Mouse (Mus musculus) CH12.LX (cell line): ENCODE results near the gene Pdss2. TPM values are rescaled to one million over a fixed set of nuclear protein-coding genes. Genes with fewer than 3 reads are reported as not detected.
A peak's percentile ranks its signal among the peaks of the same experiment; 100 is the strongest.

Experiments used
- DNase-seq: peaks from one replicate; pipeline ENCODE4 v3.0.0-alpha.2; 2013; ENCODE audit errors: extremely low read depth
- H3K27ac ChIP-seq: 2 replicates; pipeline ENCODE4 v1.5.1; 2012; ENCODE audit warnings: low read depth, mild to moderate bottlenecking, control low read depth, moderate library complexity; ENCODE audit not compliant: insufficient read depth
- H3K27me3 ChIP-seq: replicated peaks from 2 replicates; pipeline ENCODE3; 2012; ENCODE audit warnings: inconsistent platforms
- H3K36me3 ChIP-seq, 2 experiments: replicated peaks in 1 of 2; 2 replicates each; pipeline versions ENCODE3 to v1.6.1; 2012; ENCODE audit warnings: inconsistent platforms in 1 of 2, low read length in 1 of 2, mild to moderate bottlenecking in 1 of 2, mixed read lengths in 1 of 2, moderate library complexity in 1 of 2; ENCODE audit not compliant: control insufficient read depth in 1 of 2, insufficient read depth in 1 of 2
- H3K4me1 ChIP-seq, 2 experiments: 2 replicates each; pipeline ENCODE4 v1.6.1; 2012; ENCODE audit warnings: inconsistent platforms in 1 of 2, moderate library complexity in 1 of 2; ENCODE audit not compliant: insufficient read depth in 2 of 2, control insufficient read depth in 1 of 2
- H3K4me2 ChIP-seq: 2 replicates; pipeline ENCODE4 v1.6.1; 2012; ENCODE audit warnings: low read depth, mild to moderate bottlenecking, control low read depth; ENCODE audit not compliant: poor library complexity, insufficient read depth, severe bottlenecking
- H3K4me3 ChIP-seq, 3 experiments: fragments of 150-350 bp in 1 of 3; sonication (generic) in 1 of 3; replicated peaks in 1 of 3; 2 replicates each; pipeline versions ENCODE3 to v1.5.1; 2011 to 2012; ENCODE audit warnings: low read depth in 2 of 3, low read length in 2 of 3, mild to moderate bottlenecking in 2 of 3, moderate library complexity in 2 of 3, control low read depth in 1 of 3, improper control_type of control experiment in 1 of 3, inconsistent platforms in 1 of 3, mixed read lengths in 1 of 3; ENCODE audit not compliant: poor library complexity in 1 of 3
- H3K79me2 ChIP-seq: replicated peaks from 2 replicates; pipeline ENCODE4 v1.6.1; 2012; ENCODE audit warnings: mild to moderate bottlenecking, moderate library complexity; ENCODE audit not compliant: control insufficient read depth, poor library complexity, insufficient read depth, severe bottlenecking; ENCODE audit errors: extremely low read depth
- H3K9ac ChIP-seq: 2 replicates; pipeline ENCODE4 v1.6.1; 2012; ENCODE audit warnings: low read depth, mild to moderate bottlenecking, control low read depth, moderate library complexity; ENCODE audit not compliant: insufficient read depth
- H3K9me3 ChIP-seq: replicated peaks from 2 replicates; pipeline ENCODE3; 2012; ENCODE audit warnings: low read length, inconsistent platforms, mixed read lengths
- BHLHE40 ChIP-seq: IDR thresholded peaks from 2 replicates; pipeline ENCODE4 v1.6.1; 2011; ENCODE audit warnings: mild to moderate bottlenecking, low read depth, low read length, improper control_type of control experiment
- CHD1 ChIP-seq: IDR thresholded peaks from 2 replicates; pipeline ENCODE4 v1.6.1; 2012; ENCODE audit warnings: low read depth, low read length, improper control_type of control experiment, inconsistent platforms
- CHD2 ChIP-seq: IDR thresholded peaks from 2 replicates; pipeline ENCODE4 v1.6.1; 2011; ENCODE audit warnings: low read length, improper control_type of control experiment
- CTCF ChIP-seq, 2 experiments: IDR thresholded peaks in 1 of 2; conservative IDR thresholded peaks in 1 of 2; 2 replicates each; pipeline ENCODE4 v1.5.1; 2011 to 2012; ENCODE audit warnings: low read depth in 2 of 2, low read length in 2 of 2, improper control_type of control experiment in 1 of 2, inconsistent platforms in 1 of 2, mild to moderate bottlenecking in 1 of 2, moderate library complexity in 1 of 2
- E2F4 ChIP-seq: IDR thresholded peaks from 2 replicates; pipeline ENCODE4 v1.6.1; 2011; ENCODE audit warnings: low read depth, low read length, improper control_type of control experiment; ENCODE audit not compliant: insufficient replicate concordance
- ELF1 ChIP-seq: IDR thresholded peaks from 2 replicates; pipeline ENCODE4 v1.6.1; 2014; ENCODE audit warnings: low read depth, mild to moderate bottlenecking, inconsistent platforms, low read length, improper control_type of control experiment
- EP300 ChIP-seq: IDR thresholded peaks from 2 replicates; pipeline ENCODE4 v1.6.1; 2011; ENCODE audit warnings: low read length, improper control_type of control experiment
- ETS1 ChIP-seq: conservative IDR thresholded peaks from 2 replicates; pipeline ENCODE4 v1.6.1; 2012; ENCODE audit warnings: low read depth, mild to moderate bottlenecking, inconsistent platforms, low read length, improper control_type of control experiment, moderate library complexity
- GABPA ChIP-seq: IDR thresholded peaks from 2 replicates; pipeline ENCODE4 v1.6.1; 2012; ENCODE audit warnings: low read depth, low read length, improper control_type of control experiment, inconsistent platforms; ENCODE audit not compliant: insufficient replicate concordance
- HCFC1 ChIP-seq: IDR thresholded peaks from 2 replicates; pipeline ENCODE4 v1.6.1; 2012; ENCODE audit warnings: low read depth, mild to moderate bottlenecking, inconsistent platforms, low read length, improper control_type of control experiment
- IRF4 ChIP-seq: IDR thresholded peaks from 2 replicates; pipeline ENCODE4 v1.6.1; 2014; ENCODE audit warnings: low read depth, mild to moderate bottlenecking, inconsistent platforms, low read length, improper control_type of control experiment
- JUN ChIP-seq: IDR thresholded peaks from 2 replicates; pipeline ENCODE4 v1.6.1; 2011; ENCODE audit warnings: low read depth, mild to moderate bottlenecking, low read length, improper control_type of control experiment, moderate library complexity; ENCODE audit not compliant: insufficient read depth
- JUND ChIP-seq: conservative IDR thresholded peaks from 2 replicates; pipeline ENCODE4 v1.6.1; 2011; ENCODE audit warnings: low read depth, low read length, improper control_type of control experiment
- KAT2A ChIP-seq: IDR thresholded peaks from 2 replicates; pipeline ENCODE4 v1.6.1; 2012; ENCODE audit warnings: low read length, improper control_type of control experiment, inconsistent platforms; ENCODE audit not compliant: insufficient replicate concordance
- MAFK ChIP-seq: IDR thresholded peaks from 2 replicates; pipeline ENCODE4 v1.6.1; 2011; ENCODE audit warnings: low read length, improper control_type of control experiment; ENCODE audit not compliant: insufficient replicate concordance
- MAX ChIP-seq: IDR thresholded peaks from 2 replicates; pipeline ENCODE4 v1.6.1; 2011; ENCODE audit warnings: low read length, improper control_type of control experiment
- MAZ ChIP-seq: IDR thresholded peaks from 2 replicates; pipeline ENCODE4 v1.6.1; 2012; ENCODE audit warnings: low read depth, mild to moderate bottlenecking, inconsistent platforms, low read length, improper control_type of control experiment, moderate library complexity
- MEF2A ChIP-seq: IDR thresholded peaks from 2 replicates; pipeline ENCODE4 v1.6.1; 2014; ENCODE audit warnings: low read depth, mild to moderate bottlenecking, inconsistent platforms, low read length, improper control_type of control experiment, borderline replicate concordance
- MXI1 ChIP-seq: IDR thresholded peaks from 2 replicates; pipeline ENCODE4 v1.6.1; 2011; ENCODE audit warnings: mild to moderate bottlenecking, low read depth, low read length, improper control_type of control experiment
- MYC ChIP-seq: IDR thresholded peaks from 2 replicates; pipeline ENCODE4 v1.6.1; 2011; ENCODE audit warnings: low read depth, mild to moderate bottlenecking, improper control_type of control experiment, low read length
- NELFE ChIP-seq: IDR thresholded peaks from 2 replicates; pipeline ENCODE4 v1.6.1; 2011; ENCODE audit warnings: low read depth, low read length, improper control_type of control experiment
- NRF1 ChIP-seq: IDR thresholded peaks from 2 replicates; pipeline ENCODE4 v1.6.1; 2014; ENCODE audit warnings: low read depth, mild to moderate bottlenecking, inconsistent platforms, low read length, improper control_type of control experiment, moderate library complexity
- PAX5 ChIP-seq: IDR thresholded peaks from 2 replicates; pipeline ENCODE4 v1.6.1; 2012; ENCODE audit warnings: low read length, inconsistent platforms, mixed read lengths
- POLR2A ChIP-seq: IDR thresholded peaks from 2 replicates; pipeline ENCODE4 v1.6.1; 2011; ENCODE audit warnings: low read depth, mild to moderate bottlenecking, improper control_type of control experiment, low read length
- POLR2AphosphoS2 ChIP-seq: IDR thresholded peaks from 2 replicates; pipeline ENCODE4 v1.6.1; 2011; ENCODE audit warnings: low read depth, low read length, improper control_type of control experiment
- RAD21 ChIP-seq: IDR thresholded peaks from 2 replicates; pipeline ENCODE4 v1.6.1; 2011; ENCODE audit warnings: low read depth, mild to moderate bottlenecking, low read length, improper control_type of control experiment, moderate library complexity
- RCOR1 ChIP-seq: conservative IDR thresholded peaks from 2 replicates; pipeline ENCODE4 v1.6.1; 2012; ENCODE audit warnings: low read depth, mild to moderate bottlenecking, inconsistent platforms, low read length, improper control_type of control experiment
- SIN3A ChIP-seq: IDR thresholded peaks from 2 replicates; pipeline ENCODE4 v1.6.1; 2012; ENCODE audit warnings: low read length, improper control_type of control experiment, inconsistent platforms
- SMC3 ChIP-seq: IDR thresholded peaks from 2 replicates; pipeline ENCODE4 v1.6.1; 2011; ENCODE audit warnings: low read depth, low read length, improper control_type of control experiment
- TBP ChIP-seq: conservative IDR thresholded peaks from 2 replicates; pipeline ENCODE4 v1.6.1; 2011; ENCODE audit warnings: low read depth, low read length, improper control_type of control experiment
- TCF12 ChIP-seq: IDR thresholded peaks from 2 replicates; pipeline ENCODE4 v1.6.1; 2014; ENCODE audit warnings: low read depth, mild to moderate bottlenecking, inconsistent platforms, low read length, improper control_type of control experiment
- UBTF ChIP-seq: IDR thresholded peaks from 2 replicates; pipeline ENCODE4 v1.6.1; 2012; ENCODE audit warnings: low read depth, mild to moderate bottlenecking, inconsistent platforms, low read length, improper control_type of control experiment, moderate library complexity
- USF1 ChIP-seq: IDR thresholded peaks from 2 replicates; pipeline ENCODE4 v1.6.1; 2014; ENCODE audit warnings: low read depth, mild to moderate bottlenecking, inconsistent platforms, low read length, improper control_type of control experiment
- USF2 ChIP-seq: conservative IDR thresholded peaks from 2 replicates; pipeline ENCODE4 v1.6.1; 2011; ENCODE audit warnings: low read depth, low read length, improper control_type of control experiment
- ZC3H11A ChIP-seq: IDR thresholded peaks from 2 replicates; pipeline ENCODE4 v1.6.1; 2012; ENCODE audit warnings: low read depth, mild to moderate bottlenecking, inconsistent platforms, low read length, improper control_type of control experiment
- ZKSCAN1 ChIP-seq: IDR thresholded peaks from 2 replicates; pipeline ENCODE4 v1.6.1; 2012; ENCODE audit warnings: low read depth, inconsistent platforms, low read length, improper control_type of control experiment, borderline replicate concordance
- ZMIZ1 ChIP-seq: IDR thresholded peaks from 2 replicates; pipeline ENCODE4 v1.6.1; 2012; ENCODE audit warnings: low read depth, mild to moderate bottlenecking, inconsistent platforms, low read length, improper control_type of control experiment
- ZNF384 ChIP-seq: IDR thresholded peaks from 2 replicates; pipeline ENCODE4 v1.6.1; 2012; ENCODE audit warnings: low read depth, low read length, improper control_type of control experiment, inconsistent platforms
- dilution Hi-C: fragments of 300-500 bp; cut with MboI; formaldehyde crosslinking; loops from 2 replicates; pipeline ENCODE4 v1.14.3; 2020; ENCODE audit warnings: low sequenced_read_pairs; ENCODE audit not compliant: extremely low pct_unique_long_range_greater_than_20kb, extremely low pct_ligation_motif_present
- in situ Hi-C: fragments of 300-500 bp; cut with MboI; formaldehyde crosslinking; loops from 3 replicates; pipeline ENCODE4 v1.14.3; 2019; ENCODE audit warnings: low sequenced_read_pairs, low pct_ligation_motif_present, low pct_unique_long_range_greater_than_20kb, mixed read lengths
- polyA plus RNA-seq: library from polyadenylated mRNA; unstranded; fragments of >175 nt; gene quantifications from 2 replicates; pipeline ENCODE4 v1.2.1, GENCODE M21; 2012; ENCODE audit warnings: low read depth; ENCODE audit not compliant: insufficient read length
- total RNA-seq, 2 experiments: library from RNA; depleted of rRNA; stranded (reverse); fragments of 300-350 nt in 1 of 2; fragments of >200 nt in 1 of 2; gene quantifications; 2 replicates each; pipeline ENCODE4 v1.2.3; 2012 to 2014

Pdss2 gene
- total RNA-seq (2012; rRNA removed) (11.1 and 12.5 TPM in 2 replicates), total RNA-seq (2014; rRNA removed) (17.9 and 18.4 TPM in 2 replicates), polyA plus RNA-seq (13.2 and 14.3 TPM in 2 replicates)

DNA sequence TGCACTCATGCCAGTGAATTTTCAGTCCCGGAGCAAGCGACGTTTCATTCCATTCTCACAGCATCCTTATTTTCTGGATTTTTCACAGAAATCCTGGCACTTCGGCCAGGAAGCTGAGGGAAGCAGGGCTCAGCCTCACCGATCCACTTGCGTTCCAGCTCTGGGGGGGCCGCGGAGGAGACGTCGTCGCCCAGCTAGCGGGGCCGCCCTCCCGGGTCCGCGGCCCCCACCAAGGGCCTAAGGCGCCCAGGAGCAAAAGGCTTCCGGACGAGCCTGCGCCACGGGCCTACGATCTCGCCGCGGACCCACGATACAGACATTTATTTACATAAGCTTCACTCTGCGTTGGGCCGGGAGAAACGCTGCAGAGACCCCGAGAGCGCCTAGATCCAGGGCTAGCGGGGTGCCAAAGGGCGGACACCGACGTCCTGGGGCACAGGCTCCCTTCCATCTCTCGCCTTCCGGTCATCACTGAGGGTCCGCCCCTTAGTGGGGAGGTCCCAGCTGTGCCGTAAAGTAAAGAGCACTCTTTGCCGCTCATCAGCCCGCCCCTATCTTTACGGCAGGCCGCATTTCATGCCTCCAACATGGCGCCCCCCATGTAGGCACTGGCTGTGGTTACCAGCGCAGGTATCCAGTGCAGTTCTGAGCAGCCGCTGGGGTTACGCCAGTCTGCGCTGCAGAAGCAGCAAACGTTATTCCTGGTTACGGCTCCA lies at the start of gene Pdss2:
Gene Pdss2 (plus strand): TSS at position 577 of the 716 bp plus-strand sequence.
- peaks cover 0 to 34% of the 10 kb centered on the region in 2 experiments; a peak in 3 of 4 replicates for H3K4me1 ChIP-seq
- peak; percentile 63; the same call in 1 of the 2 replicates for TF ChIP-seq CHD1
- peak; percentile 86 for TF ChIP-seq MXI1
- TF ChIP-seq POLR2AphosphoS2 = no peak; the same call in 1 of the 2 replicates
- TF ChIP-seq ZC3H11A = no peak
- 0 out of 2 replicates have a peak, but pooled peaks have one; percentile 9 for TF ChIP-seq MEF2A
- peak; percentile 86 for TF ChIP-seq NELFE
- no peak for TF ChIP-seq ZKSCAN1
- TF ChIP-seq ETS1 = no peak
- no peak for TF ChIP-seq MAFK
- TF ChIP-seq USF2 = no peak
- TF ChIP-seq TCF12 = peak; percentile 96
- TF ChIP-seq CTCF (conservative IDR thresholded peaks at IDR 0.05 in 1 of 2, IDR thresholded peaks at IDR 0.05 in 1 of 2; ENCODE audit: low read depth in 2 of 2, low read length in 2 of 2) = no peak
- TF ChIP-seq SIN3A = peak; percentile 82; the same call in 1 of the 2 replicates
- TF ChIP-seq RAD21 = no peak
- no peak for TF ChIP-seq EP300
- peak; percentile 95 for TF ChIP-seq ZMIZ1
- peak; percentile 99 for TF ChIP-seq POLR2A
- no peak for TF ChIP-seq E2F4
- TF ChIP-seq GABPA = no peak
- no peak for TF ChIP-seq JUND
- TF ChIP-seq MAX = no peak
- TF ChIP-seq HCFC1 = peak; percentile 90
- TF ChIP-seq PAX5 = no peak
- no peak for TF ChIP-seq USF1
- peak; percentile 66; the same call in 1 of the 2 replicates for TF ChIP-seq UBTF
- TF ChIP-seq JUN = no peak
- no peak for TF ChIP-seq CHD2
- peak; percentile 89; the same call in 1 of the 2 replicates for TF ChIP-seq KAT2A
- peak; percentile 92 for TF ChIP-seq TBP
- peak; percentile 55; the same call in 1 of the 2 replicates for TF ChIP-seq IRF4
- no peak for TF ChIP-seq MYC
- no peak for TF ChIP-seq ZNF384
- no peak for TF ChIP-seq BHLHE40
- peak; percentile 64; the same call in 1 of the 2 replicates for TF ChIP-seq MAZ
- TF ChIP-seq NRF1 = peak; percentile 68
- no peak; the same call in 1 of the 2 replicates for TF ChIP-seq RCOR1
- peak; percentile 83 for TF ChIP-seq ELF1
- TF ChIP-seq SMC3 = no peak

More for the DNA sequence above, at the start of gene Pdss2:
- Histone ChIP-seq H3K4me2 (peak within 1 kb of the TSS; percentile 91), H3K9me3 (no peaks in the 10 kb centered on the region), H3K36me3 (peaks cover 0 to 3% of the 10 kb centered on the region in 2 experiments), H3K4me3 (peak within 1 kb of the TSS; percentile 89 to 96 (median 94)), H3K9ac (peak within 1 kb of the TSS; percentile 79), H3K79me2 (peaks cover 2% of the 10 kb centered on the region), H3K27me3 (no peaks in the 10 kb centered on the region), H3K27ac (peak within 1 kb of the TSS; percentile 56)
- peak; percentile 96 for DNase-seq
- in situ Hi-C loops (no loop called here), dilution Hi-C loops (no loop called here)
